ENCODE assay signal across 14 mouse cellular contexts in genomic region chr10:93742598-93742997, GRCm38 (mm10).
DNase-seq lines count a peak whose midpoint lies in the region; TF ChIP-seq lines count a peak whose summit lies in the region.
"Had no signal": no experiment of that assay in that cellular context is flagged by ENCODE, and none has a peak within 500 bp of the region (broad histone marks: within the 10 kb centered on the region; RNA-seq: fewer than 3 reads in every experiment).

No protein-coding gene starts in this region.

- DNase-seq in gastrocnemius, adult 2 months: no peak
- DNase-seq in gastrocnemius, postnatal 10 days: no peak
- DNase-seq in lung, postnatal 25 days (ENCODE audit: low spot score): peak; percentile 21
- DNase-seq in lung, adult 2 months: no peak
- DNase-seq in cerebellum, adult 9-11 months: peak; percentile 87
- DNase-seq in skeletal muscle tissue, adult 2 months (ENCODE audit: low read depth, low spot score): peak; percentile 33
- no peak for DNase-seq in adrenal gland, postnatal 10 days
- DNase-seq in frontal cortex, postnatal 25 days (ENCODE audit: low spot score in 2 of 2): no peak
- DNase-seq: heart, postnatal 14 days; liver; spleen, adult 18-20 months had no signal

- no peak for TF ChIP-seq CTCF in gastrocnemius, adult 2 months (IDR thresholded peaks at IDR 0.05)
- TF ChIP-seq CTCF in lung, adult 2 months (IDR thresholded peaks at IDR 0.05; ENCODE audit: insufficient read depth, low read length): no peak

- no peak overlapping the region for H3K4me3 ChIP-seq in gastrocnemius, adult 2 months
- no peak overlapping the region for H3K4me3 ChIP-seq in lung, adult 2 months (replicated peaks; ENCODE audit: extremely low read depth, low read depth, low read length)
- H3K4me3 ChIP-seq: embryonic facial prominence, embryonic 12.5 days; forebrain, embryonic 13.5 days; myocyte had no signal

- peaks cover 3% of the 10 kb centered on the region; the same call in 1 of the 2 replicates for H3K4me1 ChIP-seq in lung, adult 2 months (ENCODE audit: control insufficient read depth, insufficient read depth, low read length)

- 30% methylated on average over 6 of the region's 6 CpGs for WGBS in lung, adult 2 months

- H3K27ac ChIP-seq in gastrocnemius, adult 2 months: peak overlapping the region; percentile 56
- H3K27ac ChIP-seq: forebrain, embryonic 13.5 days had no signal

- intact Hi-C loops in gastrocnemius, adult 2 months (cut with DNase I): no loop called here

- TF ChIP-seq POLR2A in lung, adult 2 months (IDR thresholded peaks at IDR 0.05; ENCODE audit: borderline replicate concordance, extremely low read depth, low read depth, low read length): no peak

Comparison
In these comparisons a context has a peak if more than half of its experiments do, and no peak if none do; other contexts are left out.
1. DNase-seq: peak in lung, postnatal 25 days (single experiment), cerebellum, adult 9-11 months (single experiment) and skeletal muscle tissue, adult 2 months (single experiment); none in gastrocnemius, adult 2 months (single experiment), gastrocnemius, postnatal 10 days (single experiment), lung, adult 2 months (single experiment), adrenal gland, postnatal 10 days (single experiment) and frontal cortex, postnatal 25 days (0 of 2).